Mouse (Mus musculus) C2C12 (cell line): ENCODE measurements around the gene Actr1b.

Experiments used
- CTCF ChIP-seq: IDR thresholded peaks from one replicate; pipeline ENCODE4 v1.5.1; 2011; ENCODE audit not compliant: control insufficient read depth, insufficient read depth, insufficient read length
- FOSL1 ChIP-seq: IDR thresholded peaks from one replicate; pipeline ENCODE4 v1.8.0; 2011; ENCODE audit warnings: mild to moderate bottlenecking, low read length; ENCODE audit not compliant: poor library complexity, insufficient read depth, severe bottlenecking
- MAX ChIP-seq: IDR thresholded peaks from one replicate; pipeline ENCODE4 v1.6.1; 2011; ENCODE audit warnings: mild to moderate bottlenecking, control low read depth
- MYOD1 ChIP-seq: IDR thresholded peaks from one replicate; pipeline ENCODE4 v1.6.1; 2011; ENCODE audit warnings: low read depth; ENCODE audit not compliant: control insufficient read depth, insufficient read length
- MYOG ChIP-seq: IDR thresholded peaks from one replicate; pipeline ENCODE4 v1.6.1; 2011; ENCODE audit not compliant: control insufficient read depth, insufficient read length; ENCODE audit errors: extremely low read depth

- TF ChIP-seq CTCF (no peak), FOSL1 (no peak), MYOD1 (no peak), MYOG (no peak), MAX (no peak)
Measured at GRCm38 (mm10) chr1:36656233-36656632, 58.0 kb downstream of the Actr1b start.
